ENCODE assay signal across 11 mouse cellular contexts in genomic region chr4:139246130-139246877, GRCm38 (mm10). TPM values are rescaled to one million over a fixed set of nuclear protein-coding genes. Genes with fewer than 3 reads are reported as not detected.
DNase-seq lines count a peak whose midpoint lies in the region; ATAC-seq lines count a peak whose summit lies in the region.
"Had no signal": no experiment of that assay in that cellular context is flagged by ENCODE, and none has a peak within 500 bp of the region (broad histone marks: within the 10 kb centered on the region; RNA-seq: fewer than 3 reads in every experiment).

No protein-coding gene starts in this region.

- H3K27me3 ChIP-seq in heart, embryonic 10.5 days (ENCODE audit: insufficient read depth, poor library complexity, severe bottlenecking): no peaks in the 10 kb centered on the region
- H3K27me3 ChIP-seq in hindbrain, embryonic 10.5 days (ENCODE audit: insufficient read depth, poor library complexity, severe bottlenecking): no peaks in the 10 kb centered on the region
- no peaks in the 10 kb centered on the region for H3K27me3 ChIP-seq in midbrain, embryonic 15.5 days (replicated peaks)

- peak; percentile 65 for ATAC-seq in midbrain, embryonic 15.5 days (replicated peaks)
- ATAC-seq in granulocyte monocyte progenitor cell, adult 5-6 weeks (replicated peaks; ENCODE audit: poor library complexity, severe bottlenecking): no peak
- ATAC-seq: inflammation-experienced regulatory T-cells, adult 6 months had no signal

- 69% methylated on average over 7 of the region's 7 CpGs for WGBS in heart, embryonic 10.5 days
- 62% methylated on average over 7 of the region's 7 CpGs for WGBS in hindbrain, embryonic 10.5 days
- WGBS in midbrain, embryonic 15.5 days: 45% methylated on average over 7 of the region's 7 CpGs

- H3K36me3 ChIP-seq in heart, embryonic 10.5 days: peaks cover 33% of the 10 kb centered on the region
- H3K36me3 ChIP-seq in hindbrain, embryonic 10.5 days: peaks cover 33% of the 10 kb centered on the region; the same call in 1 of the 2 replicates
- H3K36me3 ChIP-seq in midbrain, embryonic 15.5 days (replicated peaks): no peaks in the 10 kb centered on the region

- no peak overlapping the region for H3K4me2 ChIP-seq in midbrain, embryonic 15.5 days

- no peak for DNase-seq in heart, embryonic 10.5 days (ENCODE audit: low spot score)
- DNase-seq in heart, postnatal 25 days (ENCODE audit: low spot score): no peak
- DNase-seq in embryo, embryonic 11 days: peak; percentile 48
- peak; percentile 30 for DNase-seq in hindbrain, embryonic 10.5 days (ENCODE audit: low spot score)
- DNase-seq in left cerebral cortex, postnatal 25 days (ENCODE audit: low spot score in 2 of 2): no peak
- no peak for DNase-seq in layer of hippocampus, adult 11-12 months (ENCODE audit: low spot score)
- DNase-seq: right cerebral cortex, postnatal 25 days; thymus, adult 2 months had no signal

- H3K4me3 ChIP-seq in heart, embryonic 10.5 days: no peak overlapping the region
- no peak overlapping the region for H3K4me3 ChIP-seq in hindbrain, embryonic 10.5 days
- H3K4me3 ChIP-seq in midbrain, embryonic 15.5 days: no peak overlapping the region

- no peak overlapping the region for H3K9ac ChIP-seq in midbrain, embryonic 15.5 days

- intact Hi-C loops in heart, postnatal 25 days (cut with DNase I): no loop called here
- intact Hi-C loops in left cerebral cortex, postnatal 25 days (cut with DNase I): no loop called here

- H3K9me3 ChIP-seq in heart, embryonic 10.5 days: no peaks in the 10 kb centered on the region
- no peaks in the 10 kb centered on the region for H3K9me3 ChIP-seq in hindbrain, embryonic 10.5 days
- H3K9me3 ChIP-seq in midbrain, embryonic 15.5 days: no peaks in the 10 kb centered on the region

- peaks cover 93% of the 10 kb centered on the region for H3K4me1 ChIP-seq in heart, embryonic 10.5 days
- peaks cover 87% of the 10 kb centered on the region for H3K4me1 ChIP-seq in hindbrain, embryonic 10.5 days (replicated peaks)
- H3K4me1 ChIP-seq in midbrain, embryonic 15.5 days: peaks cover 42% of the 10 kb centered on the region

- peak overlapping the region; percentile 38; the same call in 1 of the 2 replicates for H3K27ac ChIP-seq in heart, embryonic 10.5 days
- peak overlapping the region; percentile 46 for H3K27ac ChIP-seq in hindbrain, embryonic 10.5 days
- H3K27ac ChIP-seq in midbrain, embryonic 15.5 days: peak overlapping the region; percentile 63

RNA-seq across cellular contexts. Expression of gene Capzb, which starts 53.6 kb away (rescaled TPM):
- polyA plus RNA-seq in heart, embryonic 10.5 days (2016; fragmentation: Nextera tagmentation; extraction: Ambion mirVana): 450 and 452 TPM in 2 replicates
- 100 to 1,000 TPM; 415 to 449 TPM for total RNA-seq in heart, postnatal 25 days (2021)
- 331 and 370 TPM in 2 replicates for polyA plus RNA-seq in hindbrain, embryonic 10.5 days (2016; fragmentation: Nextera tagmentation; extraction: Ambion mirVana)
- polyA plus RNA-seq in midbrain, embryonic 15.5 days (2015; fragmentation: Nextera tagmentation; extraction: Ambion mirVana): 330 and 331 TPM in 2 replicates
- total RNA-seq in granulocyte monocyte progenitor cell, adult 5-6 weeks (2014; fragmentation: Nextera tagmentation): 374 and 389 TPM in 2 replicates
- 129 and 155 TPM in 2 replicates for total RNA-seq in granulocyte monocyte progenitor cell, adult 5-6 weeks (2017)
- 100 to 1,000 TPM; 350 to 351 TPM for total RNA-seq in left cerebral cortex, postnatal 25 days (2021)

Comparison
In these comparisons a context has a peak if more than half of its experiments do, and no peak if none do; other contexts are left out.
1. DNase-seq: peak in embryo, embryonic 11 days (single experiment) and hindbrain, embryonic 10.5 days (single experiment); none in heart, embryonic 10.5 days (single experiment), heart, postnatal 25 days (single experiment), left cerebral cortex, postnatal 25 days (0 of 2) and layer of hippocampus, adult 11-12 months (single experiment).
2. Peak in every context shown above with its lines, with median percentiles within 50 percentile points of each other: H3K27ac ChIP-seq.